Mouse (Mus musculus) megakaryocyte-erythroid progenitor cell, adult 5-6 weeks (primary cell): Measurements from ENCODE around the gene Smarca4. TPM values are rescaled to one million over a fixed set of nuclear protein-coding genes. Genes with fewer than 3 reads are reported as not detected.
"Not testable (repeated sequence)": the region's sequence is repeated elsewhere in the genome, so short reads cannot be mapped to it uniquely, and the experiment has no call there.

Source experiments
- ATAC-seq: replicated peaks from 2 replicates; pipeline ENCODE4 v1.8.0; 2016; ENCODE audit warnings: mild to moderate bottlenecking, inconsistent platforms; ENCODE audit not compliant: severe bottlenecking, poor library complexity, low FRiP score, low TSS enrichment
- total RNA-seq, 2 experiments: library from RNA; stranded (forward) in 1 of 2; stranded (reverse) in 1 of 2; fragments of 200-1000, 215-1000 nt in 1 of 2; fragments of >200 nt in 1 of 2; fragmentation: Nextera tagmentation in 1 of 2; gene quantifications; 2 replicates each; pipeline ENCODE4 v1.2.3; 2014 to 2017

The Smarca4 gene
- total RNA-seq, 2 experiments from 2014 or later, result 82.3 to 106 TPM

DNA sequence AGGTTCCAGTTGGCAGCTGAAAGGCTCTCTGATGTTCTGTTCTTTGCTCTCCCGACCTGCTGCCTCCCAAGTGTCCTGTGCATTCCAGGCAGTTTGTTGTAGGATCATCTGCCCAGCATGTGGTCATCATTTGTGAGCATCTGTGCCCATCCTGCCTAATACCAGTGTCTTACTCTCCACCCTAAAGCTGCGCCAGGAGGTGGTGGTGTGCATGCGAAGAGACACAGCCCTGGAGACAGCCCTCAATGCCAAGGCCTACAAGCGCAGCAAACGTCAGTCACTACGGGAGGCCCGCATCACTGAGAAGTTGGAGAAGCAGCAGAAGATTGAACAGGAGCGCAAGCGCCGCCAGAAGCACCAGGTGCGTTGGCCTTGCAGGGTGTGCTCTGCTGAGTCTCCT is 23.1 kb downstream of the Smarca4 start:
- ATAC-seq, result no peak

DNA sequence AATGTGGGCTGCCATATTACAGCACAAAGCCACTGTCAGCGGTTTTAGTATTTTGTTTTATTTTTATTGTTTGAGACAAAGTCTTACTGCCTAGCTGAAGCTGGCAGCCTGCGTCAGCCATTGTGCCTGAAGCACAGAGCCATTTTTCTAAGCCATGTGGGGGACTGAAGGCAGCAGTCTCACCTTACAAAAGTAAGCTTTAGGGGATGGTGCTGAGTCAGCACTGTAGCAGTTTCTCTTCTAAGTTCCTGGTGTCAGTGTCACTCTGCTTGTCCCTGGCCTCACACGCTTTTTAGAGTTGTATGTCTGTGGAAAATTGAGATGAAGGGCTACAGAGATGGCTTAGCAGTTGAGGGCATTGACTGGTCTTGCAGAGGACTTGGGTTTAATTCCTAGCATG is 30.4 kb downstream of the Smarca4 start:
- no peak for ATAC-seq

DNA sequence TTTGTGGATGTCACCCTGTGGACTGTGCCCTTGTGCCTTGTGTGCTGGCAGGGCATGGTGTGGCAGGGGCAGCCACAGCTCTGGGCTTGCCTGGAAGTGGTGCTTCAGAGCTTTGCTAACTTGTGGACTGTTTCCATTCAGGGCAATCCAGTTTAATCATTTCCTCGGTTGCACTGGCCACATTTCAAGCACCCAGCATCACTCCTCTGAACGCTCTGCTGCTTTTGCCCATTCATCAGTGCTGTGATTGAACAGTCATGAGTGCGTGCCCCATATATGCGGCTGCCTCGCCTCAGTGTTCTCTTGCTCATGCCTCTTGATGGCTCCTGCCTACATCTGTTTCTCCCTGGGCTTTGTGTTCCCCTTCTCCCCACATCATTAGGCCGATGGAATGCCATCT is 31.8 kb downstream of the Smarca4 start:
- ATAC-seq, result no peak

DNA sequence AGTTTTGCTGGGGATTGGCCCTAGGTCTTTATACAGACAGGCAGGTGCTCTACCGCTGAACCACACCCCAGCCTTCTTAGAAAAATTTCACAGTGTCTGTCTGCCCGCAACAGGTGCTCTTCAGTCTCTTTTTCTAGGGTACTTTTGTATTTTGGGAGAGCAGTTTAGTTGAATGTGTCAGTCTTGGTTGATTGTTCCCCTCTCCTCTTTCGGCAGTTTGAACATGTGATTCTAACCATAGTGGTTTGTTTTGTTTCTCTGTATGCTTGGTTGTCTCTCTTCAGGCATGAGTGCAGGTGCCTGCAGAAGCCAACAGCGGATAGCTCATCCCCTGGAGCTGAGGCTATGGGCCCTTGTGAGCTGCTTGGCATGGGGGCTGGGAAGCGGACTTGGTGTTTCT is 36.3 kb downstream of the Smarca4 start:
- no peak for ATAC-seq

DNA sequence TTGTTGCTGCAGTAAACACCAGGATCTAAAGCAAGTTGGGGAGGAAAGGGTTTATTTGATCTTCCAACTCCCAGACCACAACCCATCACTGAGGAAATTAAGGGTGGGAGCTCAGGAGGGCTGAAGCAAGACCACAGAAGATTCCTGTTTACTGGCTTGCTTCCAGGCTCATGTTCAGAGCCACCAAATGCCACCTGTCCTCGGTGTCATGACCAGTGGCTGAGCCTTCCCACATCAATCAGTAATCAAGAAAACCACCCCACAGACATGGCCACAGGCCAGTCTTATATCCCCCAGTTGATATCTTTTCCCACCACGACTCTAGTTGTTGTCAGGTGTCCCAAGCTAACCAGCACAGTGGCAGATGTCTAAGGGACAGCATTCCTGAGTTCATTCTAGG is 37.3 kb downstream of the Smarca4 start:
- ATAC-seq, result peak; percentile 56; the same call in 1 of the 2 replicates

DNA sequence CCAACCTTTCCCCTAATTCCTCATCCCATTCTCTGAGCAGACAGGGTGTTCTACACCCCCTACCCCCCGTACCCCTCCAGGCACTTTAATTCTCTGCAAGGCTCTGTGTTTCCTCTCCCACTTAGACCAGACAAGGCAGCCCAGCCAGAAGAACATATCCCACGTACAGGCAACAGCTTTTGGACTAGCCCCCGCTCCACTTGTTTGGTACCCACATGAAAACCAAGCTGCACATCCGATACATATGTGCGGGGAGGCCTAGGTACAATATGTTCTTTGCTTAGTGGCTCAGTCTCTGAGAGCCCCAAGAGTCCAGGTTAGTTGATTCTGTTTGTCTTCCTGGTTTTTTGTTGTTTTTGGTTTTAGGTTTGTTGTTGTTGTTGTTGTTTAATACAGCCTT is 46.1 kb downstream of the Smarca4 start:
- no peak for ATAC-seq

DNA sequence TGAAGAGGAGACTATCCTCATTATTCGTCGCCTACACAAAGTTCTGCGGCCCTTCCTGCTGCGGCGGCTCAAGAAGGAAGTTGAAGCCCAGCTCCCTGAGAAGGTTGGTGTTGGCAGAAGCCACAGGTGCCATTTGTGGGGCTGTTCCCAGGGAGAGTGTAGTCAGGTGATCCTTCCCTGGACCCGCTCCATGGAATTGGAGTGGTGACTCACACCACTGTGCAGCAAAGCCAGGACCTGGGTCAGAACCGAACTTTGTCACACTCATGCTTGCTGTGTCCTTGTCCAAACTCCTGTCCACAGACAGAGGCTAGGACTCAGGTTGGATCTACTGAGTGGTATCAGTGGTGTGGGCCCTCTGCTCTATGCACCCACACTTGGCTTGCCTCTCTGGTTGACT is 53.0 kb downstream of the Smarca4 start:
- no peak for ATAC-seq

DNA sequence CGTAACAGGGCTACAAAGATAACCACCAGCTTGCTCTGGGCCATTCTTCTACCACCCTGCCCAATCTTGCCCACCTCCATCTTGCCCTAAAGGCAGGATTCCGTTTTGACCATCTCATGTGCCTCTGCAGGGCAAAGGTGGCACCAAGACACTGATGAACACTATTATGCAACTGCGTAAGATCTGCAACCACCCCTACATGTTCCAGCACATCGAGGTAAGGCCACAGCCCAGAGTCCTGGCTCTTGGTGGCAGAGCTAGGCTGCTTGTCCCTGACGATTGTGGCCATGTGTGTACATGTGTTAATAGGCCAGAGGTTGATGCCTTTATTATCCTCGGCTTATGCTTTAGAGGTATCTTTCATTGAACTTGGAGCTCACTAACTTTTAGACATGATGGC is 54.4 kb downstream of the Smarca4 start:
- ATAC-seq, result no peak

DNA sequence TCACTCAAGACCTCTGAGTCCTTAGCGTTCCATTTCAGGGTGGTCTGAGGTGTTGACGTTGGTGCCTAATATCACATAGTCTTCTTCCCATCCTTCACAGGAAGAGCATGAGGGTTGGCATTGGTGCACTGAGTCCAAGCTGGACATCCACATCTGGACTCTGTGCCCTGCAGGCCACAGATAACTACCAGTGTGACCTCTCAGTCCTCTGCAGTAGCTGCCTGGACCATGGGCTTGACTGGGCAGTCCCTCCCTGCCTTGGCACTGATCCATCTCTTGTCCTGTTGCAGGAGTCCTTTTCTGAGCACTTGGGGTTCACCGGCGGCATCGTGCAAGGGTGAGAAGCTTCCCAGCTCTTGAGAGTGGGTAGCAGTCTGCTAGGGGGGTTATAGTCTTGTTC is 55.8 kb downstream of the Smarca4 start:
- no peak for ATAC-seq

DNA sequence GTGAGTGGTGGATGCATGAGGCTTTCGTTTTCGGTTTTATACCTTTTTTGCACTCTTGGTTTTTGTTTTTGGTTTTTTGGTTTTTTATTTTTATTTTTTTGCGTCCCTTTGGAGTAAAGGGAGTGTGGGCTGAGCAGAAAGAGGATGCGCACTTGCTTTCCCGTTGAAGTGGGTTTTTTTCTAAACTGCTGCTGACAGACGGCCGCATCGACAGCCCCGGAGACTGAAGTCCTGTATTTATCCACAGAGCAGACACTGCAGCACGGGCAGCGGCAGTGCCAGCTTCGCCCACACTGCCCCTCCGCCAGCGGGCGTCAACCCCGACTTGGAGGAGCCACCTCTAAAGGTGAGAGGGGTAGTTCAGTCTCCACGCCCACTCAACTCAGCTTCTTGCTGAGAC is 61.7 kb downstream of the Smarca4 start:
- ATAC-seq, result no peak

DNA sequence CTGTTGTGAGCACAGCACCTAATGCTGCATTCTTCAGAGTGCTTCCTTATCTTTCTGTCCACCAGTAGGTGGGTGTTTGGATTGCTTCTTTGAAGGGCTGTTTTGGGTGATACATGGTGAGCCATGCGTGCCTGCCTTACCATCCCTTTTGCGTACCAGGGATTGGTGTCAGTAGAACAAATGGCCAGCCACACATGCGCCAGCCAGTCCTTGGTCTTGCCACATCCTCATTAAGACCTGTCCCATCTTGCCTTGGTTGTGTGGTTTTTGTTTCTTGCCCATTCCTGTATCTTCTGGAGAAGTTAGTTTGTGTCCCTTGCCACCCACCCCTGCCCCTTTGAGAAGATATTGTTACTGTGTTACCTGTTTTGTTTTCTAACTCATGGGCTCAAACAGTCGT is 64.5 kb downstream of the Smarca4 start:
- ATAC-seq, result no peak

DNA sequence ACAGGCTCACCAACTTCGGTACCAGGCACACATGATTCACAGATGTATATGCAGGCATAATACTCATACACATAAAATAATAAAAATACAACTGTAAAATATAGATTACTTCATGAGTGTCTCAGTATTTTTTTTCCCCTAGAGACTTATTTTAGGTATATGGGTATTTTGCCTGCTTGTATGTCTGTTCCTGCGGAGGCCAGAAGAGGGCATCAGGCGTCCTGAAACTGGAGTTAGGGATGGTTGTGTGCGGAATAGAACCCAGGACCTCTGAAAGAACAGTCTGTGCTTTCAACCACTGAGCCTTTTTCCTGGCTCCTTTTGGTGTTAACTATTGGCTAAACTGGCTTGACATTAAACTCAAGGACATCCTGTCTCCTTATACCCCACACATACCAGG is 66.9 kb downstream of the Smarca4 start:
- ATAC-seq, result no peak

DNA sequence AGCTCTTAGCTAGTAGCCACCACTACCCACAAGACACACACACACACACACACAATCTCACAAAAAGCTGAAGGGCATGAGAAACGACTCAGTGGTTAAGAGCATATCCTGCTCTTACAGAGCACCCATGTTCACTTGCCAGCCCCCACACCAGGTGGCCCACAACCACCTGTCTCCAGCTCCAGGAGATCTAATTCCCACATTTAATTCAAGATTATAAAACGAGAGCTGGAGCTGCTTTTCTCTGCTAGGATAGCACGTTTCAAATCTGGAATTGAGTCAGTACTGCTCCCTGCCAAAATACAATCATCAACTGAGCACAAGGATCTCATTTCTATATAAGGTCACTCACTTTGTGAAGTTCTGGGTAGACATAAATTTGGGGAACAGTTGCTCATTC is 67.9 kb downstream of the Smarca4 start:
- no peak for ATAC-seq

DNA sequence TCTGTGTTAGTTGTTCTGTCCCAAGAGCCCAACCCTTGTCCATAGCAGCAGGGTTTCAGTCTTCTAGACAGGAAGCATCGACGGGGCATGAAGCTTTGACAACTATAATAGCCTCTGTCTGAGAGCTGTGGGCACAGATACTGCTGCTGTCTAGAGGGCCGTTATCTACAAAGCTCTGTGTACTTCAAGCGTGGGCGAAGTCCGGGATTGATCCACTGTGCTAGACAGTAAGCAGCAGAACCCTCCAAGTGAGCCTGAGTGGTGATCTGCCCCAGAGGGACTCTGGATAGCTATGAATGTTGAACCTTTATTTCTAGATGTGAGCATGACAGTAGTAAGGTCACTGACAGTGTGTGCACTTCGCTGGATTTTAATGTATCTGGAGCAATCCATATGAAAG is 72.6 kb downstream of the Smarca4 start:
- ATAC-seq, result no peak

DNA sequence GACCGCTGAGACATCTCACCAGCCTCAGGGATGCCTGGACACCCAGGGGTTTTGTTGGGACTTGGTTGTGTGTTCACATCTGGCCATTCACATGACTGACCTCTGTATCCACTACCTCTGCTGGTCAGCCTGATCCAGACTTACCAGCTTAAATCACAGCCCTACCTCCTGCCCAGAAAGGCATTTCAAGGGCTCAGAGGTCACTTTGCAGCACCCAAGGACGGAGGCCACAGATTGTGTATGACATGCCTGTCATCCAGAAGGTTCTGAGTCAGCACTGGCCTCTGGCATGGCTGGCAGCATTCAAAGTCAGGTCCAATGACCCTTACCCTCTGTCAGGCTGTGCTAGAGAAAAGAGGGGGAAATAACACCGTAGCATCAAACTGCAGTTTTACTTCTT is 74.1 kb downstream of the Smarca4 start:
- no peak for ATAC-seq

DNA sequence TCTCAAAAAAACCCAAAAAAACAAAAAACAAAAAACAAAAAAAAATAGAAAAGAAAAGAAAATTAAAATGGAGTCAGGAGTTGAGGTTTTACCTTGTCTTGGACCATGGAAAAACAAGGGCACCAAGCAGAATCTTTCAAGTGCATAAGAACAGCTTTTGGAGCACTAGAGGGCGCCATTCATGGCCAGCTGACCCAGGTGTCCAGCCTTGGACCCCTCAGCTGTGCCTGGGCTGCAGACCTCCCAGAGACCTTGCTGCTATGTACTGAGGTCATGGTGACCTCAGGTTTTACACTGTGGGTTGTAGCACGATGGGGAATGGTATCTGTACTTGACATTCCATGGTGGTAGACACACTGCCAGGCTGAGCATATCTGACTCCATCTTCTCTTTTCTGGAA is 75.9 kb downstream of the Smarca4 start:
- no peak for ATAC-seq

DNA sequence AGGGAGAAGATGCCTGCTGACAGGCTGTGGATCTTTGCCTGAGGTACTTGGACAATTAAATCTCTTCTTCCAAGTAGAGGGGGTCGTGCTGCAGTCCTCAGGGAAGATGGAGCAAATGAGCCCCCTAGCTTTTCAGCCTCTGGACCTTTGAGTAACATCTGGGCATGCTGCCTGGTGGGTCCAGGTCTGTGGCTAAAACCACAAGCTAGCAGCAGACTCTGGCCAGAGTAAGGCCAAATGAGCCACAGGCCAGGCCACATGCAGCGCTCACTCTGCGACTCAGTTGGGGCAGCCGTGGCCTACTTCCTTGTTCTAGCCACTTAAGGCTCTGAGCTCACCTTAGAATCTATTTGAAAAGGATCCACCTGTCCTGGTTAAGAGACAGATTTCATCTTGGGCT is 76.5 kb downstream of the Smarca4 start:
- ATAC-seq, result no peak

DNA sequence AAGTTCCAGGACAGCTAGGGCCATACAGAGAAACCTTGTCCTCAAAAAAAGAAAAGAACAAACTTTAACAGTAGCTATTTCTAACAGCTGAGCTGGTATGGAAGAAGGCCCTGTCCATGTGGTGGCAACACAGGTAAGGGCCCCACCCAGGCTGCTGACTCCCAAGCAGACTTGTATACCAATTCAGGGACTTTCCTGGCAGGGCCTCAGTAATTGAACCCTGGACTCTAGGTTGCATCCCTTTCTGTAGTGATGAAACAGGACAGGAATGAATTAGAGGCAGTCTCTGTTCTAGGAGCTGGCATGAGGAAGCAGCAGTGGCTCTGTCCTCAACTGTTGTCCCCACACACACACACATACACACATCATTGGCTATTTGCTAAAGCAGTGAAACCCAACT is 78.1 kb downstream of the Smarca4 start:
- no peak for ATAC-seq

DNA sequence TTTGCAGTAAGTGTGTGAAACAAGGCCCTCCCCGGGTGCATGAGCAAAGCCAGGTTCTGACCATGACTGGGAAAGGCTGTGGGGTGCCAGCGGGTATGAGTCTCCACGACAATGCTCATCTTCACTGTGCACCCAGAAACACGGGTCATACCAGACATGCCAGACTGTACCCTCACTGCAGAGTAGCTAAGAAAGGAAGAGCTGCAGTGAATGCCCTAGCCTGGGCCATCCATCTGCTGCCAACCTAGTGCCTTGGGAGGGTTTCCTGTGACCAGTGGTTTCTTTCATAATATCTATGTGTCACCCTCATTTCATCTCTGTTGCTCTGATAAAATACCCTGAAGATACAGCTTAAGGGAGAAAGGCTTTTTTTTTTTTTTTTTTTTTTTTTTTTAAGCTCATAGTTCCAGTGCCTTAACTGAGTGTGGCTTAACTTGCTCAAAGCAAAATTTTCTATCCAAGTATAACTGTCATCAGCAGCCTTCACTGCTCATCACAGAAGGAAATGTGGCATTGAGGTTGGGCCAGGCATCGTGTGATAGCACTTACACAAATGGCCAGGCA is 79.3 kb downstream of the Smarca4 start:
- ATAC-seq, result no peak

DNA sequence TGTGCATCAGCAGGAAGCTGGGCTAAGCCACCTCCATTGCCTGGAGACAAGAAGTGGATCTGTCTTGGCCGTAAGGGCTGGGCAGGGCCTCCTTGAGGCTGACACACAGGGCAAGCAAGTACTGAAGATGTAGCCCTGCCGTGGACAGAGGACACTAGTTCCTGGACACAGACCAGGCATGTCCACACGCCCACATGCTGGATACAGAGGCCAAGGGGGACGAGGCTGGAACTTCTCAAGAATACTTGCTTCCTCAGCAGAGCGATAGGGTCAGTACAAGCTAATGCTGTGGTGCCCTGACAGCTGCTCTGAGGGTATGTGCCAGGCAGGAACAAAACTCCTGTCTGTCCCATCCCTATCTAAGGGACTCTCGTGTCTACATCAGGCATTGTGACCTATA is 81.2 kb downstream of the Smarca4 start:
- ATAC-seq, result no peak

DNA sequence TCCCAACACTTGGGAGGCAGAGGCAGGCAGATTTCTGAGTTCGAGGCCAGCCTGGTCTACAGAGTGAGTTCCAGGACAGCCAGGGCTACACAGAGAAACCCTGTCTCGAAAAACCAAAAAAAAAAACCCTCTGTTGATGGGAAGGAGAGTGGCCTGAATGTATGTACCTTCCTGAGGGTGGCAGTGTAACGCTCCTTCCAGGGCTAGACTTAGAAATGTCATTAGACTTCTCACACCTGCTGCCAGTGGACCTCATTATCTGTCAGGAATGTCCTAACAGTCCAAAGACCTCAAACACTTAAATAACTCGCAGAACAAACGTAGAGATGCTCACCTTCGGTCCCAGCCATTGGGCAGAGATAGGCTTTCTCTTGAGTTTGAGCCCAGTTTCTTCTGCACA is 83.3 kb downstream of the Smarca4 start:
- not testable (repeated sequence) for ATAC-seq

DNA sequence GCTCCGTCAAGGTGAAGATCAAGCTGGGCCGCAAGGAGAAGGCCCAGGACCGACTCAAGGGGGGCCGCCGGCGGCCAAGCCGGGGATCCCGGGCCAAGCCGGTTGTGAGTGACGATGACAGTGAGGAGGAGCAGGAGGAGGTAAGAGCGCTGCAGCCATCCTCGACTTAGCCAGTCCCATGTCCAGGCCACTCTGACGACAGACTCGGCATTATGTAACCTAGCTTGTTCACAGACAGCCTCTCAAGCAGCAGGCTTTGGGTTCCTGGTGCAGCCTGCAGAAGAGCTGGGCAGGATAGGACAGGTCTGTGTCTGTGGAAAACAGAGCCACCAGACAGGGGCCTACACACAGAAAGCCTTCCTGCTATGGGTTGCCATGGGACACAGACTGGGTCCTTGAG is 85.1 kb downstream of the Smarca4 start:
- ATAC-seq, result no peak
